In genomic region chr2:92055101-92055813, GRCm38 (mm10) we compare ENCODE assay signal across 8 mouse cellular contexts. TPM values are rescaled to one million over a fixed set of nuclear protein-coding genes. Genes with fewer than 3 reads are reported as not detected.
DNase-seq lines count a peak whose midpoint lies in the region; ATAC-seq and TF ChIP-seq lines count a peak whose summit lies in the region.

No protein-coding gene starts in this region.

- no peaks in the 10 kb centered on the region for H3K36me3 ChIP-seq in G1E (replicated peaks)
- no peaks in the 10 kb centered on the region for H3K36me3 ChIP-seq in lung, embryonic 15.5 days
- H3K36me3 ChIP-seq in thymus, adult 2 months (ENCODE audit: control insufficient read depth, insufficient read depth, low read length): no peaks in the 10 kb centered on the region

- peak overlapping the region; percentile 15; the same call in 1 of the 2 replicates for H3K4me3 ChIP-seq in G1E (ENCODE audit: low read depth, low read length)
- H3K4me3 ChIP-seq in lung, embryonic 15.5 days: peak overlapping the region; percentile 34
- peak overlapping the region; percentile 36 for H3K4me3 ChIP-seq in thymus, adult 2 months (ENCODE audit: control insufficient read depth, insufficient read depth, low read length)

- peaks cover 31% of the 10 kb centered on the region for H3K27me3 ChIP-seq in G1E (ENCODE audit: insufficient read depth, low read length)
- H3K27me3 ChIP-seq in lung, embryonic 15.5 days: peaks cover 29% of the 10 kb centered on the region
- peaks cover 10% of the 10 kb centered on the region; the same call in 1 of the 2 replicates for H3K27me3 ChIP-seq in thymus, adult 2 months (ENCODE audit: control insufficient read depth, insufficient read depth, low read length)

- TF ChIP-seq POLR2A in thymus, adult 2 months (IDR thresholded peaks at IDR 0.05; ENCODE audit: control insufficient read depth, extremely low read depth, insufficient read depth, low read length, poor library complexity): no peak

- H3K9ac ChIP-seq in lung, embryonic 15.5 days: peak overlapping the region; percentile 36

- H3K9me3 ChIP-seq in G1E (replicated peaks): peaks cover 3% of the 10 kb centered on the region; the same call in 1 of the 2 replicates
- H3K9me3 ChIP-seq in lung, embryonic 15.5 days: no peaks in the 10 kb centered on the region

- no peak for ATAC-seq in G1E (ENCODE audit: extremely low read depth, insufficient number of reproducible peaks, low FRiP score, poor library complexity, severe bottlenecking)
- peak; percentile 57 to 71 for ATAC-seq in hematopoietic stem cell, adult 5-6 weeks (replicated peaks in 1 of 2; ENCODE audit: insufficient read depth in 1 of 2, low FRiP score in 2 of 2, low TSS enrichment in 1 of 2, low read depth in 1 of 2, poor library complexity in 2 of 2, severe bottlenecking in 2 of 2)
- ATAC-seq in lung, embryonic 15.5 days (ENCODE audit: borderline replicate concordance, extremely low read depth, low FRiP score, low TSS enrichment): peak; percentile 83

- no peak for DNase-seq in G1E (ENCODE audit: low spot score)
- DNase-seq in cerebellum, adult 11-12 months: peak; percentile 86
- DNase-seq in forelimb bud, embryonic 11.5 days (ENCODE audit: low read depth, low spot score): peak; percentile 96
- peak; percentile 55 for DNase-seq in layer of hippocampus, adult 9-10 months (ENCODE audit: low spot score)
- DNase-seq in ovary, adult 18-20 months (ENCODE audit: low spot score): peak; percentile 93
- peak; percentile 89 for DNase-seq in thymus, adult 2 months

- TF ChIP-seq CTCF in G1E (IDR thresholded peaks at IDR 0.05; ENCODE audit: low read depth, low read length): no peak
- TF ChIP-seq CTCF in thymus, adult 2 months (IDR thresholded peaks at IDR 0.05; ENCODE audit: borderline replicate concordance, control insufficient read depth, extremely low read depth, insufficient read depth, low read length, poor library complexity): peak; percentile 14; the same call in 1 of the 2 replicates

- WGBS in lung, embryonic 15.5 days: 3% methylated on average over 38 of the region's 38 CpGs
- WGBS in thymus, adult 2 months: 6% methylated on average over 38 of the region's 38 CpGs

- peak overlapping the region; percentile 70 for H3K4me2 ChIP-seq in lung, embryonic 15.5 days

- peak overlapping the region; percentile 88 for H3K27ac ChIP-seq in lung, embryonic 15.5 days
- H3K27ac ChIP-seq in thymus, adult 2 months (ENCODE audit: control insufficient read depth, insufficient read depth, low read length): no peak overlapping the region

- peaks cover 18% of the 10 kb centered on the region for H3K4me1 ChIP-seq in G1E (ENCODE audit: insufficient read depth, low read depth, low read length)
- peaks cover 34% of the 10 kb centered on the region for H3K4me1 ChIP-seq in lung, embryonic 15.5 days
- H3K4me1 ChIP-seq in thymus, adult 2 months (replicated peaks; ENCODE audit: control insufficient read depth, insufficient read depth, low read length): peaks cover 19% of the 10 kb centered on the region

RNA-seq across cellular contexts. Expression of gene Creb3l1, which starts 31.0 kb away (rescaled TPM):
- total RNA-seq in G1E (2014; fragmentation: Nextera tagmentation) (2.5 and 2.8 TPM in 2 replicates), G1E (2017) (1.4 and 1.5 TPM in 2 replicates)
- polyA plus RNA-seq in G1E (2012): 1.1 and 1.4 TPM in 2 replicates
- total RNA-seq in hematopoietic stem cell, adult 5-6 weeks (2017): not detected in 2 replicates
- polyA plus RNA-seq in lung, embryonic 15.5 days (2015; fragmentation: Nextera tagmentation; extraction: Ambion mirVana): 11.4 and 11.5 TPM in 2 replicates
- polyA plus RNA-seq in thymus, adult 2 months (2012; rRNA removed): 1.7 and 1.8 TPM in 2 replicates

RNA-seq across cellular contexts. Expression of gene Phf21a, which starts 37.7 kb away (rescaled TPM):
- 76.2 and 76.4 TPM in 2 replicates for total RNA-seq in G1E (2014; fragmentation: Nextera tagmentation)
- 22.3 and 26.8 TPM in 2 replicates for total RNA-seq in G1E (2017)
- polyA plus RNA-seq in G1E (2012): 8.8 and 10.5 TPM in 2 replicates
- 52.3 and 64.3 TPM in 2 replicates for total RNA-seq in hematopoietic stem cell, adult 5-6 weeks (2017)
- polyA plus RNA-seq in lung, embryonic 15.5 days (2015; fragmentation: Nextera tagmentation; extraction: Ambion mirVana): 22.5 and 29.9 TPM in 2 replicates
- 81.1 and 81.6 TPM in 2 replicates for polyA plus RNA-seq in thymus, adult 2 months (2012; rRNA removed)
